Mouse (Mus musculus): ENCODE results near the gene Mfn2. TPM values are rescaled to one million over a fixed set of nuclear protein-coding genes. Genes with fewer than 3 reads are reported as not detected.

The Mfn2 gene
- total RNA-seq, 1 experiment: 18.6 TPM

- Histone ChIP-seq H3K4me1 (ENCODE audit: control insufficient read depth in 2 of 2, insufficient read depth in 2 of 2, low read length in 2 of 2, poor library complexity in 1 of 2) (peaks cover 11 to 24% of the 10 kb centered on the region in 2 experiments), H3K27ac (ENCODE audit: insufficient read depth, low read depth, low read length, poor library complexity, severe bottlenecking) (no peak overlapping the region), H3K4me3 (ENCODE audit: insufficient read depth in 1 of 2, low read depth in 1 of 2, low read length in 2 of 2, poor library complexity in 1 of 2, severe bottlenecking in 1 of 2) (peak overlapping the region in 1 of 2 experiments; percentile 68; a peak in 1 of 4 replicates)
Measured at GRCm38 (mm10) chr4:147937486-147937885, 33.0 kb upstream of the Mfn2 start.

GRCm38 (mm10) chr4:147937021-147937420, 32.5 kb upstream of the Mfn2 start:
- no peaks in the 10 kb centered on the region for H3K36me3 ChIP-seq (ENCODE audit: control insufficient read depth, insufficient read depth, low read length, poor library complexity, severe bottlenecking)
- in situ Hi-C loops (cut with MboI; ENCODE audit: low sequenced_read_pairs in 2 of 2, unreplicated experiment in 2 of 2): no loop called here
- H3K9me3 ChIP-seq (ENCODE audit: control insufficient read depth, insufficient read depth, low read depth, low read length): no peaks in the 10 kb centered on the region
- peak overlapping the region; percentile 68 to 90 for H3K4me3 ChIP-seq (ENCODE audit: insufficient read depth in 1 of 2, low read depth in 1 of 2, low read length in 2 of 2, poor library complexity in 1 of 2, severe bottlenecking in 1 of 2)
- TF ChIP-seq HCFC1 (IDR thresholded peaks at IDR 0.05; ENCODE audit: borderline replicate concordance, insufficient read depth, low read length): no peak
- TF ChIP-seq MAFK (IDR thresholded peaks at IDR 0.05; ENCODE audit: insufficient read depth, low read depth, low read length): no peak
- no peak overlapping the region for H3K27ac ChIP-seq (ENCODE audit: insufficient read depth, low read depth, low read length, poor library complexity, severe bottlenecking)
- DNase-seq (ENCODE audit: low read depth, low spot score): no peak
- H3K4me1 ChIP-seq (ENCODE audit: control insufficient read depth in 2 of 2, insufficient read depth in 2 of 2, low read length in 2 of 2, poor library complexity in 1 of 2): peaks cover 11 to 24% of the 10 kb centered on the region in 2 experiments
- H3K9ac ChIP-seq (ENCODE audit: insufficient read depth, low read depth, low read length, poor library complexity, severe bottlenecking): peak overlapping the region; percentile 88; the same call in 1 of the 2 replicates

More at GRCm38 (mm10) chr4:147937486-147937885, 33.0 kb upstream of the Mfn2 start:
- Histone ChIP-seq H3K9me3 (ENCODE audit: control insufficient read depth, insufficient read depth, low read depth, low read length) (no peaks in the 10 kb centered on the region), H3K9ac (ENCODE audit: insufficient read depth, low read depth, low read length, poor library complexity, severe bottlenecking) (no peak overlapping the region), H3K36me3 (ENCODE audit: control insufficient read depth, insufficient read depth, low read length, poor library complexity, severe bottlenecking) (no peaks in the 10 kb centered on the region)
- in situ Hi-C loops (cut with MboI; ENCODE audit: low sequenced_read_pairs in 2 of 2, unreplicated experiment in 2 of 2): no loop called here
- no peak for DNase-seq (ENCODE audit: low read depth, low spot score)
- TF ChIP-seq ZC3H11A (IDR thresholded peaks at IDR 0.05; ENCODE audit: borderline replicate concordance, low read depth, low read length) (no peak), HCFC1 (IDR thresholded peaks at IDR 0.05; ENCODE audit: borderline replicate concordance, insufficient read depth, low read length) (no peak), ZNF384 (IDR thresholded peaks at IDR 0.05; ENCODE audit: low read depth, low read length) (no peak), CHD2 (IDR thresholded peaks at IDR 0.05; ENCODE audit: low read depth, low read length) (no peak), MAFK (IDR thresholded peaks at IDR 0.05; ENCODE audit: insufficient read depth, low read depth, low read length) (no peak)

GRCm38 (mm10) chr4:147936331-147936954, 31.9 kb upstream of the Mfn2 start, which contains the start of gene Plod1:
Gene Plod1, minus strand, starts transcription at chr4:147936767.
- H3K4me1 ChIP-seq (ENCODE audit: control insufficient read depth in 2 of 2, insufficient read depth in 2 of 2, low read length in 2 of 2, poor library complexity in 1 of 2): peaks cover 11 to 20% of the 10 kb centered on the region in 2 experiments
- no peaks in the 10 kb centered on the region; the same call in 1 of the 2 replicates for H3K36me3 ChIP-seq (ENCODE audit: control insufficient read depth, insufficient read depth, low read length, poor library complexity, severe bottlenecking)
- H3K9ac ChIP-seq (ENCODE audit: insufficient read depth, low read depth, low read length, poor library complexity, severe bottlenecking): peak within 1 kb of the TSS; percentile 88
- in situ Hi-C loops (cut with MboI; ENCODE audit: low sequenced_read_pairs in 2 of 2, unreplicated experiment in 2 of 2): no loop called here
- no peak for DNase-seq (ENCODE audit: low read depth, low spot score)
- H3K27ac ChIP-seq (ENCODE audit: insufficient read depth, low read depth, low read length, poor library complexity, severe bottlenecking): no peak within 1 kb of the TSS
- TF ChIP-seq MAFK (IDR thresholded peaks at IDR 0.05; ENCODE audit: insufficient read depth, low read depth, low read length): no peak
- no peak for TF ChIP-seq CHD2 (IDR thresholded peaks at IDR 0.05; ENCODE audit: low read depth, low read length)
- TF ChIP-seq ZC3H11A (IDR thresholded peaks at IDR 0.05; ENCODE audit: borderline replicate concordance, low read depth, low read length): no peak
- TF ChIP-seq HCFC1 (IDR thresholded peaks at IDR 0.05; ENCODE audit: borderline replicate concordance, insufficient read depth, low read length): no peak
- TF ChIP-seq ZNF384 (IDR thresholded peaks at IDR 0.05; ENCODE audit: low read depth, low read length): no peak
- no peaks in the 10 kb centered on the region for H3K9me3 ChIP-seq (ENCODE audit: control insufficient read depth, insufficient read depth, low read depth, low read length)
- H3K4me3 ChIP-seq (ENCODE audit: insufficient read depth in 1 of 2, low read depth in 1 of 2, low read length in 2 of 2, poor library complexity in 1 of 2, severe bottlenecking in 1 of 2): peak within 1 kb of the TSS; percentile 68 to 90

- Histone ChIP-seq H3K4me1 (ENCODE audit: control insufficient read depth in 2 of 2, insufficient read depth in 2 of 2, low read length in 2 of 2, poor library complexity in 1 of 2) (peaks cover 11 to 20% of the 10 kb centered on the region in 2 experiments), H3K27ac (ENCODE audit: insufficient read depth, low read depth, low read length, poor library complexity, severe bottlenecking) (no peak overlapping the region), H3K4me3 (ENCODE audit: insufficient read depth in 1 of 2, low read depth in 1 of 2, low read length in 2 of 2, poor library complexity in 1 of 2, severe bottlenecking in 1 of 2) (peak overlapping the region; percentile 68 to 90), H3K9me3 (ENCODE audit: control insufficient read depth, insufficient read depth, low read depth, low read length) (no peaks in the 10 kb centered on the region), H3K36me3 (ENCODE audit: control insufficient read depth, insufficient read depth, low read length, poor library complexity, severe bottlenecking) (no peaks in the 10 kb centered on the region; the same call in 1 of the 2 replicates), H3K9ac (ENCODE audit: insufficient read depth, low read depth, low read length, poor library complexity, severe bottlenecking) (peak overlapping the region; percentile 88)
- in situ Hi-C loops (cut with MboI; ENCODE audit: low sequenced_read_pairs in 2 of 2, unreplicated experiment in 2 of 2): no loop called here
- no peak for TF ChIP-seq CHD2 (IDR thresholded peaks at IDR 0.05; ENCODE audit: low read depth, low read length)
- no peak for TF ChIP-seq MAFK (IDR thresholded peaks at IDR 0.05; ENCODE audit: insufficient read depth, low read depth, low read length)
- no peak for TF ChIP-seq ZNF384 (IDR thresholded peaks at IDR 0.05; ENCODE audit: low read depth, low read length)
- no peak for TF ChIP-seq ZC3H11A (IDR thresholded peaks at IDR 0.05; ENCODE audit: borderline replicate concordance, low read depth, low read length)
- no peak for TF ChIP-seq HCFC1 (IDR thresholded peaks at IDR 0.05; ENCODE audit: borderline replicate concordance, insufficient read depth, low read length)
- no peak for DNase-seq (ENCODE audit: low read depth, low spot score)
Measured at GRCm38 (mm10) chr4:147935904-147936303, 31.4 kb upstream of the Mfn2 start.
